Mouse (Mus musculus) lung, adult 2 months (tissue): ENCODE results near the gene Snx9.

Experiments
- CTCF ChIP-seq: fragments of 200-500 bp; IDR thresholded peaks from 2 replicates; pipeline ENCODE4 v1.5.1; 2011; ENCODE audit warnings: mild to moderate bottlenecking, low read length, control low read depth; ENCODE audit not compliant: insufficient read depth
- POLR2A ChIP-seq: fragments of 200-500 bp; IDR thresholded peaks from 2 replicates; pipeline ENCODE4 v1.6.1; 2011; ENCODE audit warnings: low read depth, mild to moderate bottlenecking, control low read depth, low read length, borderline replicate concordance; ENCODE audit errors: extremely low read depth

GRCm38 (mm10) chr17:5941230-5942043 is 100.3 kb downstream of the Snx9 start, which contains the start of gene Synj2:
- TF ChIP-seq CTCF = no peak
- no peak; the same call in 1 of the 2 replicates for TF ChIP-seq POLR2A
